Mouse (Mus musculus) heart, adult 9 months (tissue): ENCODE measurements around the gene Acsl5.

Experiments used
- DNase-seq, 2 experiments: peaks; one replicate each; pipeline ENCODE4 v3.0.0; 2022; ENCODE audit warnings: low spot score in 2 of 2

Acsl5 gene

DNA sequence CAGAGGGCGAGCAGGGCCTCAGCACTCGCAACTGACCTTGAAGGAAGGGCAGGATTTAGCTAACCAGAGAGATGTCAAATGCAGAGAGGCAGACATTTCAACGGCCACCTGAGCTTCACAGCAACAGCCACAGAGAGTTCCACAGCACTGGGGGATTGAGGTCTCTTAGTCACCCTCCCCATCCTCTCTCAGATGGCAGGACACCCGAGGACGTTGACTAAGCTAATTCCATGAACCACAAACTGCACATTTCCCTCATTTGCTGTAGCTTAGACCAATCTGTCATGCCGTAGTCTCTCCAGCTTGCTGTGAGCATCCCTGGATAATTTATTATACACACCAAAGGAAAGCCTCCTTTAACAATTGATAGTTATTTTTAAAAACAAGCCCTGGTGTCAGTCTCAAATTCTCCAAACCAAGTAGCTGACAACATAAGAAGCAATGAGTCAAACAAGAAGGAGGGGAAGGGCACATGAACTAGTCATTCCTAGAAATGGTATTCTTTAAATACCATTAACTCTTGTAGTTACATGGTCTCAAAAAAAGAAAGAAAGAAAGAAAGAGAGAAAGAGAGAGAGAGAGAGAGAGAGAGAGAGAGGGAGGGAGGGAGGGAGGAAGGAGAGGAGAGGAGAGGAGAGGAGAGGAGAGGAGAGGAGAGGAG lies 11.8 kb upstream of the Acsl5 start:
- no peak for DNase-seq

DNA sequence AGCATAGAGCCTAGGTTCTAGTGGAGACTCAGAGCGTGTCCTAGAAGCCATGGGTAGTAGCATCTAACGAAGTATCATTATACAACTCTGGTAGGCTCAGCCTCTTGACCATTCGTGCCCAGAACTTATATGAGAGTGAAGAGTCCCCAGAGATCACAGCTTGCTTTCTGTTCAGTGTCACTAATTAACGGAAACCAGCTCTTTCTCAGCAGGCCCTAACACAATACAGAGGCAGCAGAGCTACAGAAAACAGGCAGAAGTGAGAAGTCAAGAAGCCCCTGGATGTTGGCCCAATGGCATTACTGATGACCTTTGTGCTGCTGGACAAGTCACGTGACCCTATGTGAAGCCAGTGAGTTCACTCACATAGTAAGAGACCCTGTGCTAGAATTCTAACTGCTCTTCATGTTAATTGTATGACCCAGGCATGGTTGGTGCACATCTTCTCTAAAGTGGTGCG lies 10.5 kb upstream of the Acsl5 start, which contains the start of gene Gucy2g:
TSS of gene Gucy2g (minus strand) at position 51 of the 460 bp plus-strand sequence.
- no peak for DNase-seq

DNA sequence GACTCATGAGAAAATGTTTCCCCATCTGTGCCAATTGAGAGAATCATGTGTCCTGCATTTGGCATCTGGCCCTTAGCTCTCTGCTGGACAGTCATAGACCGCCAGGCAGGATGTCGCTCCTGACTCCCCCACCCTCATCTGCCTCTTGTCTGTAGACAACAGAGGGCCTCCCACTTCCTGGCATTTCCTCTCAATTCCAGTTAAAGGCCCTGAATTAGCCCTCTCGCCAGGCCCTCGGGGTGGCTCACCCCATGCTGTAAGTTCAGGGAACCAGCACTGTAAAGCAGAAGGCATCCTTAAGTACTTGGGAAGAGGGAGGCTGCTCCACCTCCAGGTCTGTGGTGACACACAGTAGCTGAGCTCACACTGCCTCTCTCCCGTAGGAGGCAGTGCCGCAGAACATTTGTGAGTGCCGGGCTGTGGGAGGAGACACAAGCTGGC lies 6.9 kb upstream of the Acsl5 start:
- DNase-seq = peak; percentile 86 to 91

- DNase-seq = no peak
Measured at GRCm38 (mm10) chr19:55247563-55247962, 4.2 kb upstream of the Acsl5 start.

DNA sequence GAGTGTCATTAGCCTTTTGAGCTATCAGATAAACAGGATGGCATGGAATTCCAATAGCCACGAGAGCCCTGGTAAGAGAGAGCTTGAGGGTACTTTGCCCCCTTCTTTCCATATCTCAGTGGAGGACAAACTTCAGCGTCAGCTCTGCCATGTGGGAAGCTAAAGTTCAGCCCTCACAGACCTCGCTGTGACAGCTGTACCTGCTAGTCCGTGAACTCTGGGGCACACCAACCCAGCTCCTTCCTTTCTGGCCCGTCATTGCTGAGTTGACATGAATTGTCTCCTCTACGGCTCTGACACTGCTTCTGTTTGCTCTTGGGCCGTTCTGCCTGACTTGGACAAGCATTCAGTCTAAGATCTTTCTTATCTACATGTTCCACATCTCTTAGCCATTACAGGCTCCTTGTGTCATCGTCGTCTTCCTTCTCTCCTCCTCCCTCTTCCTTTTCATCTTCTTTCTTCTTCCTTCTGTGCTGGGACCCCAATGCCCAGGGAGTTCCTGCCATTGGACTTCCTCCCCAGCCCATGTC lies 3.7 kb upstream of the Acsl5 start:
- no peak for DNase-seq

GRCm38 (mm10) chr19:55250451-55250850 lies 1.3 kb upstream of the Acsl5 start:
- no peak for DNase-seq

GRCm38 (mm10) chr19:55253239-55253569 lies 1.5 kb downstream of the Acsl5 start:
- no peak for DNase-seq

DNA sequence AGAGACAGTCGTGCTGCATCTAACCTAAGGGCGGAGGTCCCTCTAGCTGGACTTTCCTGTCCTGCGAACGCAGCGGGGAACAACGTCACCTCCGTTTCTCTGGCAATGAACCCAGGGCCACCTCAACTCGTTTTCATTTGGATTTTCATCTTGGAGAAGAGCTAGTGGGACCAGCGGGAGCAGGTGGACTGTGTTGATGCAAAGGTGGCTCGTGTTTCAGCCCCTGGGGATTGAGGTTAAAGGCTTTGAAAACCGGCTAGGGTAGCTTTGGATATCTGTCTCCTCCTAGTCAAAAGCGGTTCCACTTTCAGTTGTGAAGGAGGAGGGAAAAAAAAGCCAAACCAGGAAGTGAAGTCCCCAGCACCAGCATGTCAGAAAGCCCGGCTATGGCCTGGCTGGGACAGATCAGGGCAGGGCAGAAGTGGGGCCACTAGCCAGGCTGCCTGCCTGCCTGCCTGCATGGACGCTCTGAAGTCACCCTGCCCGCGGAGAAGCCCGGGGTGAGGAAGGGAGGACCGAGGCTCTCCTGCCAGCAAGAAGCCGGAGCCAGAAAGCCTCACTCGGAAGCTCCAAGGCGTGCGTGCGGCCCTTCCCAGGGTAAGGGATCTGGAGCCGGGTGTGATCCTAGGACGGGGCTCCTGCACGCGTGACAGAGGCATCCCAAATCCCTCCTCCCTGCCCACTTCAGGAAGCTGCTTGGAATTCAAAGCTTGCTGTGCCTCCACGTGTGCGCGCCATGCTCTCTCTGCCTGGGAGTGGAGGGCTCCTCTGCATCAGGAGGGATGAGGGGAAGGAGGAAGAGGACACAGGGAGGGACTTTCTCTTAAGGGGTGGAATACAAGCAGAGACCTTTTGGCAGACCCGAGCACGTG lies 2.1 kb downstream of the Acsl5 start:
- peak; percentile 82 to 83 for DNase-seq

DNA sequence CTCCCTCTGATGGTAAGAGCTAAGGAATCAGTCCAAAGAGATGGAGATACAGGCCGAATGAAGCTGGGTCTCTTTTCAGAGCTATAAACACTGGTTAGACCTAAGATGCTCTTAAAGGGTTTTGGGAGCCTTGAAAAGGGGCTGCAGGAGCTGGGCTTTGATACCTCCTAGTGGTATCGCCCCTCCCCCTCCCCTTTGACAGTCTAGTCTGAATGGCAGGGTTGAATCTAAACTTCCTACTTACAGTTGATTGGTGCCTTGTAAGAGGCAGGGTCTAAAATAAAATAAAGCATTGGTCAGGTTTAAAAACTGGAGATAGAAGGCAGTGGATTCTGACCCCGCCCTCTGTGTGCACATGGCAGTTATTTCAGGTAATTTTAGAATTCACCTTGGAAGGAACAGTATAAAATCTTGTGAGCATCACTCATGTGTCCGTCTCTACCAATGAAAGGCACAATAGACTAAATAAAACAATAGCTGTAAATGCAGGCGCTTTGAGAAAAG lies 2.8 kb downstream of the Acsl5 start:
- DNase-seq = no peak

GRCm38 (mm10) chr19:55256156-55256555 lies 4.4 kb downstream of the Acsl5 start:
- DNase-seq = no peak

DNA sequence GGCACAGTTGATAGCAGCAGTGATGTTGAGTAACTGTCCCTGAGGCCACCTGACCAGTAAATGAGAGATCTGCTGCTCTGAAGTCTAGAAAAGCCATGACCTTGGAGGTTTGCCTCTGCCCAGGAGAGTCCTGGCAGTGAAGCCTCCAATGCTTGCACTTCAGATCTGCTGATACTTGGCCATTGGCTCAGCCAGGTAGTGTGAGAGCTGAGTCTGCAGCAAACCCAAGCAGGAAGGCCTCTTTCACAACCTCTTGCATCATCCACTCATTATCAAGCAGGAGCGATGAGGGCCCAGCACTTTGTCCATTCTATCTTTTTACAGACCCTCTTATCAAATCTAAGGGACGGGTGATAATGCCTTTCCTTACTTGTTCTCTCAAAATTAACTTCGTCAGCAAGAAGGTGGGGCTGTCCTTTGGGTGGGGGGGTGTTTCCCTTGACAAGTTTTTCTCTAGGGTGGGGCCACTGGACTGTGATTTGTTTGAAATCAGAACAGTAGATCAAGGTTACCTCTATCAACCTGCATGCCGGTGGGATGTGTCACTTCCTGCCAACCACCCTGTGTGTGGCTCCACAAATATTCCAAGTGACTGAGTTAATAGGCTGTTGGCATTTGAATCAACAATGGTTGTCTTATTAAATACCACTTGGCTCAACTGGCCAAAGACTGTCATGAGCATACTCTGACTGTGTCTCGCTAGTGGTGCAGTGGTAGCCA lies 6.1 kb downstream of the Acsl5 start:
- no peak for DNase-seq

DNA sequence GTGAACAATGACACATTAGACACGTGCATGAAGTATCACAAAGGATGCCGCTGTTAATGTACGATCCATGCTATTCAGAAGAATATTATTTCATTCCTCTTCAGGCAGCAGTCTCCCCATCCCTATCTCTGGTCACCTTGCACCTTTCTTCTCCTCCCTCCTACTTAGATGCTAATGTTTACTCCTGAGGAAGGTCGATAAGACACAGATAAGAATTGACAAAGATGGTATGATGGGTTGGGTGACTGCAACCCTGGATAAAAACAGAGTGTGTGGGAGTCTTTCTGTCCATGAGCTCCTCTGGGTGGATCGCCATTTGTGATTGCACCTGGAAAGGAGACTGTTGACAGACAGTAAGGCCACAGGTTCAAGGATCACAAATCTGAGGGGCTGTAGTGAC lies 6.8 kb downstream of the Acsl5 start:
- DNase-seq = no peak

DNA sequence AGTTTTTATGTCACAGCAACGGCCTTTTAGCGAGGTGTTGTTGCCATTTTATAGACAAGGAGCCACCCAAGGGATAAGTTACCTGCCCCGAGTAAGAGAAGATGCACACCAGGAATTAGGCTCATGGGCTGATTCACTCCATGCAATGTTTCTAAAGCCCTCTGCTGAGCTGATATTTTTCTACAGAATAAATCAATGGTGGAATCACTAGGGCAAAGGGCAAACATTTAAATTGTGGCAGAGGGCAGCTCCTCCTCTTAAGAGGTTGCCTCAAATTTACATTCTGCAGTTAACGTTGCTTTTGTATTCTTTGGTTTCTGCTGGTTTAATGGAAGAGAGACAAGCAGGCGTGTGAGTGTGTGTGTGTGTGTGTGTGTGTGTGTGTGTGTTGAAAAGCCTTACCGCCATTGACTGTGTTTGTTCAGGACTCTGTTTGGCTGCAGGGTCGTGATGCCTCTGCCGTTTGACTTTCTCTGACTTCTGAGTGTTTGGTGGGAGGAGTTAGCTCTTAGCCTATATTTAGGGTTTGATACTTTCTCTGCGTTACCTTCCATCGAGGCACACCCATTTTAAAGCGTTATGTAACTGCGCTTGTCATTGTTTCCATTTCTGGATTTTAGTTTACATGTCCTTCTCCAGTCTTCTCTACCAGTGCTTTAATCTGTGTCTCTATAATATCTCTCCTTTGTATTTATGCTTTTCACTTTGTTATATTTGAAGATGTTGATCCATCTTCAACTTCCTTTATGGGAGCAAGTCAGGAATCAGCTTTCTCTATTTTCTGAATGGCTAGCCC lies 8.8 kb downstream of the Acsl5 start:
- DNase-seq = no peak

GRCm38 (mm10) chr19:55265269-55265668 lies 13.5 kb downstream of the Acsl5 start:
- no peak for DNase-seq

DNA sequence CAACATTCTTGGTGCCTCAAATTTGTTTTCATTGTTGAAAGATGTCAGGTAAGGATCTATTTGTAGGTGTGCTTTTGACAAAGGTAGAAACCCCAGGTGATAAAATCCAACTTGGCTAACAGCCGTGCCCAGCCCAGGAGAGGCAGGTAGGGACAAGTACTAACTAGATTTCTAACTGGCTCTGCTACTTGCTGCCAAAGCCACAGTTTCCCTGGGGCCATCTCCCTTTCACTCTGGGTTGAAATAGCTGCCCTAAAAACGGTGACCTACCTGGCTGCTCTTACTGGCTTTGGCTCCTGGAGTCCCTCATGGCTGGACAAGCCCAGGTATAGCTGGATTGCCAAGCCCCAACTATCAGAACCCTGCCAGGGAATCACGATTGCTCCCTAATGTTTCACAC lies 15.0 kb downstream of the Acsl5 start:
- DNase-seq = no peak

- no peak for DNase-seq
Measured at GRCm38 (mm10) chr19:55268150-55268549, 16.4 kb downstream of the Acsl5 start.

GRCm38 (mm10) chr19:55269051-55269450 lies 17.3 kb downstream of the Acsl5 start:
- no peak for DNase-seq

DNA sequence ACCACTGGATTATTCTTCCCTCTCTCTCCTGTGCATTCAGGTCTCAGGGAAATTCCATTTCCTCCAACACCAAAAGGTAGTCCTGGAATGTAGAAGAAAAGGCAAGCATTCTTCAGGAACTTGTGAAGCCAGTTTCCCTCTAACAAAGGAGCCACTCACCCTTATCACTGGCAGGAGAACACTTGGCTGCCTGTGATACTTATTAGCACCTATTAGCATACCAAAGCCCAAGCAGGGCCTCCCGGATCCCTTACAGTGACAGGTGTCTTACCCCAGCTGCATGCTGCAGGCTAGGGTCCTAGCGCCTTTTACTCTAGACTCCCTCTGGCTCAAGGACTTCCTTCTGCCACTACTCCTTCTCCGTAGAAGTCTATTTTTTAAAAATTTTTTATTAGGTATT lies 19.7 kb downstream of the Acsl5 start:
- no peak for DNase-seq

DNA sequence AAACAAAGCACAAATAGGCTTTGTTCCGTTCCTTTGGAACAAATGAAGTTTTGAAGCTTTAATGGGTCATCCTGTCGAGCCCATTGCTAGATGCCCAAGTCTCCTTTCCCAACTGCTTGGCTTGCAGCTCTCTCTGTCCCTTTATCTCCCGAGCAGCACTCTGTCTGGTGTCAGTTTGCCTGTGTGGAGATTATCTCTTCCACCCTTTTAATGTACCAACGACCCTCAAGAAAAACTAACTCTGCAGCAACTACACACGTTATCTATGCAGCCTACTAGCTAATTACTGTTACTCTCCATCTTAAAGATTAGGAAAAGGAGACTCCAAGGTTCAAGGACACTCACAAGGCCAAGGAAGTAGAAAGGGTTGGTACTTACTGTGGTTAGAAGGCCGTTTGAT lies 21.6 kb downstream of the Acsl5 start:
- DNase-seq = no peak

GRCm38 (mm10) chr19:55276100-55276499 lies 24.4 kb downstream of the Acsl5 start:
- DNase-seq = no peak

DNA sequence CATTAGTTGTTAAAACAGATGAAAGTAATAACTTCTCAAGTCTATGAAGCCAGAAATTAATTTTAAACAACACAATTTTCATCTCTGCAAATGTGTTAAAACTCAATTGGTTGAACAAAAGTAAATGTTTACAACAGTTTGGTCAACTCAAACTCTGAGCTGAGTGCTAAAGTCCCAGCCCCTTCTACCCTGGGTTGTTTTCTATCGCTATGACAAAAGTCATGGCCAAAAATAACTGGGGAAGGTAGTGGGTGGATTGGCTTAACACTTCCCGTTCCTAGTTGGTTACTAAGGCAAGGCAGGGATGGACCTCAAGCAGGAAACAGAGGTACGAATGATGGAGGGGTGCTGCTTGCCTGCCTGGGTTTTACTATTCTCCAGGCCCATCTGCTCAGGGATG lies 25.0 kb downstream of the Acsl5 start:
- no peak for DNase-seq
